Comparison of ENCODE assay signal across 19 mouse cellular contexts in the genomic region with DNA sequence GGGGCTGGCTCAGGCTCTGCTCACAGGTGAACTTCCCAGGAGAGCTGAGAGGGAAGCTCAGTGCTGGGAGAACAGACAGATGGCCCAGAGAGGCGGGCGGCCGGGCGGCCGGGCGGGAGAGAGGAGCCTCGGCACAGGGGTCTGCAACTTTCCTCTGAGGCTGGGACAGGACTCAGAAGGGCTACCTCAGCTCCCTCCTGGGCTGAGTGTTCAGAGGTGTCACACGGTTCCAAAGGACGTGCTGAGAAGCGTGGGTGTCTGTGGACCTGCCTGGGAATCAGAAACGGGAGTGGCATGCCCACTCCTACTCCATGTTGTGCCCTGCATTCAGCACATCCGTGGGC. TPM values are rescaled to one million over a fixed set of nuclear protein-coding genes. Genes with fewer than 3 reads are reported as not detected.
DNase-seq lines count a peak whose midpoint lies in the region; ATAC-seq and TF ChIP-seq lines count a peak whose summit lies in the region.
"Had no signal": no experiment of that assay in that cellular context is flagged by ENCODE, and none has a peak within 500 bp of the region (broad histone marks: within the 10 kb centered on the region; RNA-seq: fewer than 3 reads in every experiment).

No protein-coding gene starts in this region.

- H3K9ac ChIP-seq in hindbrain, embryonic 14.5 days = peak overlapping the region; percentile 24
- H3K9ac ChIP-seq in hindbrain, embryonic 16.5 days (ENCODE audit: low read depth, low read length) = no peak overlapping the region
- H3K9ac ChIP-seq in midbrain, embryonic 13.5 days (replicated peaks) = no peak overlapping the region
- H3K9ac ChIP-seq in midbrain, embryonic 15.5 days = no peak overlapping the region
- H3K9ac ChIP-seq in liver, postnatal 0 days (replicated peaks) = no peak overlapping the region
- H3K9ac ChIP-seq: intestine, embryonic 15.5 days; limb, embryonic 15.5 days; liver, embryonic 15.5 days; neural tube, embryonic 12.5 days had no signal

- no peak overlapping the region for H3K4me2 ChIP-seq in hindbrain, embryonic 14.5 days (replicated peaks)
- H3K4me2 ChIP-seq in hindbrain, embryonic 16.5 days (ENCODE audit: low read length) = no peak overlapping the region
- no peak overlapping the region for H3K4me2 ChIP-seq in midbrain, embryonic 13.5 days (replicated peaks)
- H3K4me2 ChIP-seq in midbrain, embryonic 15.5 days = no peak overlapping the region
- H3K4me2 ChIP-seq in liver, postnatal 0 days (ENCODE audit: low read depth, low read length) = no peak overlapping the region
- H3K4me2 ChIP-seq: hindbrain, embryonic 13.5 days; intestine, embryonic 15.5 days; limb, embryonic 15.5 days; liver, embryonic 15.5 days; neural tube, embryonic 12.5 days had no signal

- DNase-seq in hindbrain, embryonic 14.5 days (ENCODE audit: low spot score) = no peak
- DNase-seq in cerebellum, adult 9-11 months = peak; percentile 73
- DNase-seq in liver, postnatal 0 days = no peak
- DNase-seq in gastrocnemius, postnatal 4 days (ENCODE audit: low spot score in 2 of 2) = no peak
- DNase-seq: adrenal gland, adult 2 months; gastrocnemius, postnatal 14 days; kidney, adult 9 months; layer of hippocampus, postnatal 36 days; thymus, postnatal 25 days had no signal

- TF ChIP-seq CTCF in liver, postnatal 0 days (IDR thresholded peaks at IDR 0.05; ENCODE audit: low read depth) = no peak

- ATAC-seq in hindbrain, embryonic 14.5 days (ENCODE audit: low FRiP score) = no peak
- ATAC-seq in hindbrain, embryonic 16.5 days = no peak
- ATAC-seq in midbrain, embryonic 13.5 days = 0 out of 2 replicates have a peak, but pooled peaks have one; percentile 21
- no peak for ATAC-seq in midbrain, embryonic 15.5 days (replicated peaks)
- ATAC-seq in liver, postnatal 0 days = no peak
- ATAC-seq: intestine, embryonic 15.5 days had no signal

- TF ChIP-seq EP300 in liver, postnatal 0 days (IDR thresholded peaks at IDR 0.05; ENCODE audit: low read depth) = no peak

- peaks cover 4% of the 10 kb centered on the region; the same call in 1 of the 2 replicates for H3K4me1 ChIP-seq in hindbrain, embryonic 14.5 days (replicated peaks; ENCODE audit: control insufficient read depth, insufficient read depth, low read length)
- peaks cover 8% of the 10 kb centered on the region; the same call in 1 of the 2 replicates for H3K4me1 ChIP-seq in hindbrain, embryonic 16.5 days (ENCODE audit: control insufficient read depth, insufficient read depth, low read depth, low read length)
- H3K4me1 ChIP-seq in midbrain, embryonic 13.5 days (replicated peaks) = peaks cover 16% of the 10 kb centered on the region
- H3K4me1 ChIP-seq in midbrain, embryonic 15.5 days = peaks cover 20% of the 10 kb centered on the region
- H3K4me1 ChIP-seq in liver, postnatal 0 days (ENCODE audit: insufficient read depth) = no peaks in the 10 kb centered on the region
- H3K4me1 ChIP-seq: intestine, embryonic 15.5 days; liver, embryonic 15.5 days; neural tube, embryonic 12.5 days had no signal

- H3K27ac ChIP-seq in hindbrain, embryonic 14.5 days = no peak overlapping the region
- no peak overlapping the region for H3K27ac ChIP-seq in hindbrain, embryonic 16.5 days (ENCODE audit: low read depth, low read length)
- no peak overlapping the region for H3K27ac ChIP-seq in midbrain, embryonic 13.5 days
- H3K27ac ChIP-seq in midbrain, embryonic 15.5 days = no peak overlapping the region
- H3K27ac ChIP-seq in liver, postnatal 0 days (ENCODE audit: low read depth) = no peak overlapping the region
- H3K27ac ChIP-seq: embryonic facial prominence, embryonic 10.5 days; heart, embryonic 10.5 days; hindbrain, embryonic 13.5 days; intestine, embryonic 15.5 days; limb, embryonic 15.5 days; liver, embryonic 15.5 days; neural tube, embryonic 12.5 days had no signal

- no peaks in the 10 kb centered on the region for H3K36me3 ChIP-seq in hindbrain, embryonic 14.5 days (replicated peaks; ENCODE audit: control insufficient read depth, insufficient read depth)
- no peaks in the 10 kb centered on the region for H3K36me3 ChIP-seq in hindbrain, embryonic 16.5 days (ENCODE audit: control insufficient read depth, insufficient read depth, low read length)
- H3K36me3 ChIP-seq in midbrain, embryonic 13.5 days = no peaks in the 10 kb centered on the region
- no peaks in the 10 kb centered on the region for H3K36me3 ChIP-seq in midbrain, embryonic 15.5 days (replicated peaks)
- H3K36me3 ChIP-seq in liver, postnatal 0 days (replicated peaks; ENCODE audit: insufficient read depth, low read length) = no peaks in the 10 kb centered on the region
- H3K36me3 ChIP-seq: hindbrain, embryonic 13.5 days; limb, embryonic 15.5 days; liver, embryonic 15.5 days; neural tube, embryonic 12.5 days had no signal

- H3K4me3 ChIP-seq in hindbrain, embryonic 14.5 days (replicated peaks; ENCODE audit: low read length) = no peak overlapping the region
- no peak overlapping the region for H3K4me3 ChIP-seq in hindbrain, embryonic 16.5 days (ENCODE audit: low read length)
- H3K4me3 ChIP-seq in midbrain, embryonic 13.5 days (replicated peaks) = no peak overlapping the region
- no peak overlapping the region for H3K4me3 ChIP-seq in midbrain, embryonic 15.5 days
- no peak overlapping the region for H3K4me3 ChIP-seq in liver, postnatal 0 days (ENCODE audit: low read depth, low read length)
- H3K4me3 ChIP-seq: embryonic facial prominence, embryonic 10.5 days; heart, embryonic 10.5 days; hindbrain, embryonic 13.5 days; intestine, embryonic 15.5 days; limb, embryonic 15.5 days; liver, embryonic 15.5 days; neural tube, embryonic 12.5 days had no signal

- WGBS in hindbrain, embryonic 14.5 days = 57% methylated on average over 12 of the region's 12 CpGs
- WGBS in hindbrain, embryonic 16.5 days = 65% methylated on average over 12 of the region's 12 CpGs
- 67% methylated on average over 12 of the region's 12 CpGs for WGBS in midbrain, embryonic 13.5 days
- 68% methylated on average over 12 of the region's 12 CpGs for WGBS in midbrain, embryonic 15.5 days
- 83% methylated on average over 12 of the region's 12 CpGs for WGBS in liver, postnatal 0 days (ENCODE audit: insufficient replicate concordance)

- H3K27me3 ChIP-seq in hindbrain, embryonic 14.5 days (ENCODE audit: control insufficient read depth, insufficient read depth, low read length) = no peaks in the 10 kb centered on the region
- no peaks in the 10 kb centered on the region for H3K27me3 ChIP-seq in hindbrain, embryonic 16.5 days (replicated peaks; ENCODE audit: control insufficient read depth, insufficient read depth, low read length)
- no peaks in the 10 kb centered on the region for H3K27me3 ChIP-seq in midbrain, embryonic 13.5 days
- no peaks in the 10 kb centered on the region for H3K27me3 ChIP-seq in midbrain, embryonic 15.5 days (replicated peaks)
- peaks cover 25% of the 10 kb centered on the region; the same call in 1 of the 2 replicates for H3K27me3 ChIP-seq in liver, postnatal 0 days (ENCODE audit: insufficient read depth, low read length)
- H3K27me3 ChIP-seq: hindbrain, embryonic 13.5 days; intestine, embryonic 15.5 days; limb, embryonic 15.5 days; neural tube, embryonic 12.5 days had no signal

- H3K9me3 ChIP-seq in hindbrain, embryonic 14.5 days (ENCODE audit: control insufficient read depth, low read length) = no peaks in the 10 kb centered on the region
- no peaks in the 10 kb centered on the region for H3K9me3 ChIP-seq in hindbrain, embryonic 16.5 days (ENCODE audit: control insufficient read depth, low read length)
- H3K9me3 ChIP-seq in midbrain, embryonic 13.5 days = no peaks in the 10 kb centered on the region
- no peaks in the 10 kb centered on the region for H3K9me3 ChIP-seq in midbrain, embryonic 15.5 days
- no peaks in the 10 kb centered on the region for H3K9me3 ChIP-seq in liver, postnatal 0 days (ENCODE audit: low read length)
- H3K9me3 ChIP-seq: embryonic facial prominence, embryonic 10.5 days; heart, embryonic 10.5 days; hindbrain, embryonic 13.5 days; intestine, embryonic 15.5 days; limb, embryonic 15.5 days; liver, embryonic 15.5 days; neural tube, embryonic 12.5 days had no signal

RNA-seq across cellular contexts. Expression of a gene that starts 30.1 kb away (rescaled TPM):
- 14.8 and 15.4 TPM in 2 replicates for polyA plus RNA-seq in hindbrain, embryonic 14.5 days (2014; fragmentation: Nextera tagmentation; extraction: Ambion mirVana)
- 8.9 and 9.5 TPM in 2 replicates for polyA plus RNA-seq in hindbrain, embryonic 16.5 days (2015; fragmentation: Nextera tagmentation; extraction: Ambion mirVana)
- polyA plus RNA-seq in midbrain, embryonic 13.5 days (2015; fragmentation: Nextera tagmentation; extraction: Ambion mirVana) = 9.9 and 10.3 TPM in 2 replicates
- 14.7 and 17.5 TPM in 2 replicates for polyA plus RNA-seq in midbrain, embryonic 15.5 days (2015; fragmentation: Nextera tagmentation; extraction: Ambion mirVana)
- polyA plus RNA-seq in liver, postnatal 0 days (2015; fragmentation: Nextera tagmentation; extraction: Ambion mirVana) = 0.90 and 1.1 TPM in 2 replicates
- 10 to 100 TPM; 43.9 to 44.0 TPM for total RNA-seq in gastrocnemius, postnatal 4 days (2021)
